Mouse (Mus musculus) Patski (cell line): ENCODE measurements around the gene Ern1. TPM values are rescaled to one million over a fixed set of nuclear protein-coding genes. Genes with fewer than 3 reads are reported as not detected.

Experiments used
- ATAC-seq: fragments of 100-300 bp; one replicate; pipeline ENCODE4 v1.8.0; 2021
- CTCF ChIA-PET: fragments of 350-600 bp; sonication (Branson Sonifier 250); formaldehyde crosslinking; loops from one replicate; lab custom pipeline; 2022; ENCODE audit warnings: inconsistent platforms; lab: Charles Lee
- POLR2A ChIA-PET: fragments of 350-600 bp; sonication (Branson Sonifier 250); formaldehyde crosslinking; loops from one replicate; lab custom pipeline; 2022; ENCODE audit warnings: antibody characterized with exemption, inconsistent platforms; lab: Charles Lee
- DNase-seq: peaks from one replicate; pipeline ENCODE4 v3.0.0-alpha.2; 2011; ENCODE audit warnings: low read depth, low spot score
- H3K27me3 ChIP-seq: fragments of 371-371 bp; one replicate; pipeline ENCODE4 v1.5.1; 2021
- CTCF ChIP-seq: fragments of 100-300 bp; IDR thresholded peaks from one replicate; pipeline ENCODE4 v1.5.1; 2021
- in situ Hi-C: fragments of 300-500 bp; cut with MboI; formaldehyde crosslinking; loops from 3 replicates; pipeline ENCODE4 v1.11.1; 2018; ENCODE audit warnings: low pct_unique_long_range_greater_than_20kb, mixed read lengths
- polyA plus RNA-seq: library from polyadenylated mRNA; unstranded; gene quantifications from one replicate; pipeline ENCODE4 v1.2.3, GENCODE M21; 2021

Gene Ern1
- polyA plus RNA-seq, 1 experiment from 2014 or later: 12.4 TPM

GRCm38 (mm10) chr11:106393331-106393616, 94.4 kb downstream of the Ern1 start:
- in situ Hi-C loops: loop anchor here (5.0 kb wide), 2 partner anchors 66 to 91 kb away; partner anchors contain the start of gene Gh
- no peak for TF ChIP-seq CTCF
- CTCF ChIA-PET: no interaction called here
- H3K27me3 ChIP-seq: no peaks in the 10 kb centered on the region
- DNase-seq: no peak
- no peak for ATAC-seq
- POLR2A ChIA-PET: no interaction called here

GRCm38 (mm10) chr11:106392597-106393330, 94.9 kb downstream of the Ern1 start:
- H3K27me3 ChIP-seq: no peaks in the 10 kb centered on the region
- no peak for TF ChIP-seq CTCF
- POLR2A ChIA-PET: no interaction called here
- CTCF ChIA-PET: no interaction called here
- DNase-seq (no peak), ATAC-seq (no peak)
- in situ Hi-C loops: loop anchor here (5.0 kb wide), 2 partner anchors 65 to 90 kb away; partner anchors contain the start of gene Gh

GRCm38 (mm10) chr11:106391546-106392188, 96.0 kb downstream of the Ern1 start:
- in situ Hi-C loops: loop anchor here (5.0 kb wide), 2 partner anchors 64 to 89 kb away; partner anchors contain the start of gene Gh
- ChIA-PET CTCF (interaction anchor here (1.0 to 2.1 kb wide), 6 partner anchors 9 to 135 kb away, joined by 3 to 7 read pairs (median 3); no protein-coding TSS in a partner anchor), POLR2A (no interaction called here)

DNA sequence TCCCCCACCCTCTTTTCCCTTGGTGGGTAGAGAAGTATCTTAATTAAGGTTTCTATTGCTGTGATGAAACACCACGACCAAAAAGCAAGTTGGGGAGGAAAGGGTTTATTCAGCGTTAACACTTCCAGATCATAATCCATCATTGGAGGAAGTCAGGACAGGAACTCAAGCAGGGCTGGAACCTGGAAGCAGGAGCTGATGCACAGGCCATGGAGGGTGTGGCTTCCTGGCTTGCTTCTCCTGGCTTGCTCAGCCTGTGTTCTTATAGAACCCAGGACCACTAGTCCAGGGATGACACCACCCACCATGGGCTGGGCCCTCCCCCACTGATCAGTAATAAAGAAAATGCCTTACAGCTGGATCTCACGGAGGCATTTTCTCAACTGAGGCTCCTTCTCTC, 96.9 kb downstream of the Ern1 start:
- H3K27me3 ChIP-seq: no peaks in the 10 kb centered on the region
- DNase-seq (no peak), ATAC-seq (no peak)
- ChIA-PET POLR2A (no interaction called here), CTCF (interaction anchor here (1.0 to 2.1 kb wide), 6 partner anchors 9 to 134 kb away, joined by 3 to 7 read pairs (median 3); no protein-coding TSS in a partner anchor)
- TF ChIP-seq CTCF: no peak
- in situ Hi-C loops: loop anchor here (5.0 kb wide), 2 partner anchors 63 to 88 kb away; partner anchors contain the start of gene Gh

More at GRCm38 (mm10) chr11:106391546-106392188, 96.0 kb downstream of the Ern1 start:
- TF ChIP-seq CTCF: peak; percentile 88
- ATAC-seq (no peak), DNase-seq (peak; percentile 20)
- no peaks in the 10 kb centered on the region for H3K27me3 ChIP-seq

DNA sequence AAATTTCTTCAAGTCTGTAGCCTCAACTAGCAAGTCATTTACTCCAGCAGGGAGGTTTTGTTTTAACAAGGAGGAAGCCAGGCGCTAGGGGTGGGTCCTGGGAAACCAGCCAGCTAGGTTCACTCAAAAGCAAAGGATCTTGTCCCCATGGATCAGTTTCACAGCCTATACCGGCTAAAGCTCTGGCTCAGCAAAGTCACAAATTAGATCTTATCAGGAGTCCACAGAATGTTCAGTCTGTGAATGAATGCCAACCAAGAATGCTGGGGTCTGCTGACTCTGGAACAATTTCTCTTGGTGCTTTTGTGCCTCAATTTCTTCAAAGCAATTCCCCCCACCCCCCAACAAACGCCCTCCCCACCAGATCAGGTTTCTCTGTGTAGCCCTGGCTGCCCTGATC, 98.0 kb downstream of the Ern1 start:
- no peak for TF ChIP-seq CTCF
- no peak for ATAC-seq

DNA sequence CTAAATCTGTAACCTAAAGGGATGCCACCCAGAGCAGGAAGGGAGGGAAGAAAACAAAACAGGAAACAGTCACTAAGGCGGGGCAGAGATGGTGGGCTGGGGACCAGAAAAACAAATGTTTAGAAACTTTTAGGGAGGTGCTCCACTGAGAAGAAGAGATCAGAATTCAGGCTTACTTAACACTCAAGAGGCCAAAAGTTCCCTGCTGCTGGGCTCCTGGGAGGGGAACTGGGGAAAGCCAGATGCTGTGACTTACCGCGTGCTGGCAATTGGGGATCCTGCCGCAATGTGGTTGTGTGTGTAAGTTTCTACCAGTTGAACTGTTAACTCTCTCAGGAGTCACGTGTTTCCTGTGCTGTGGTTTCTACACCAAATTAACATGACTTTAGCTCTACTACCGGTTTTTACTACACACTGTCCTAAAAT, 99.8 kb downstream of the Ern1 start, which contains the start of gene Icam2:
Icam2 (minus strand) TSS at position 285 of the 426 bp plus-strand sequence.
- DNase-seq (no peak), ATAC-seq (no peak)
- ChIA-PET POLR2A (no interaction called here), CTCF (no interaction called here)
- in situ Hi-C loops: no loop called here
- TF ChIP-seq CTCF: no peak
- peaks cover 3% of the 10 kb centered on the region for H3K27me3 ChIP-seq

More for the DNA sequence above, 98.0 kb downstream of the Ern1 start:
- ChIA-PET CTCF (interaction anchor here (1.0 kb wide), 1 partner anchor 29 kb away, joined by 3 read pairs; no protein-coding TSS in a partner anchor), POLR2A (no interaction called here)
- DNase-seq: no peak
- no peaks in the 10 kb centered on the region for H3K27me3 ChIP-seq
- in situ Hi-C loops: loop anchor here (5.0 kb wide), 2 partner anchors 62 to 87 kb away; partner anchors contain the start of gene Gh

GRCm38 (mm10) chr11:106387020-106387419, 100.6 kb downstream of the Ern1 start:
- H3K27me3 ChIP-seq: peaks cover 3% of the 10 kb centered on the region
- no peak for TF ChIP-seq CTCF
- ATAC-seq (no peak), DNase-seq (no peak)
- POLR2A ChIA-PET: no interaction called here
- CTCF ChIA-PET: interaction anchor here (1.6 kb wide), 1 partner anchor 85 kb away, joined by 5 read pairs; no protein-coding TSS in a partner anchor
- in situ Hi-C loops: no loop called here

DNA sequence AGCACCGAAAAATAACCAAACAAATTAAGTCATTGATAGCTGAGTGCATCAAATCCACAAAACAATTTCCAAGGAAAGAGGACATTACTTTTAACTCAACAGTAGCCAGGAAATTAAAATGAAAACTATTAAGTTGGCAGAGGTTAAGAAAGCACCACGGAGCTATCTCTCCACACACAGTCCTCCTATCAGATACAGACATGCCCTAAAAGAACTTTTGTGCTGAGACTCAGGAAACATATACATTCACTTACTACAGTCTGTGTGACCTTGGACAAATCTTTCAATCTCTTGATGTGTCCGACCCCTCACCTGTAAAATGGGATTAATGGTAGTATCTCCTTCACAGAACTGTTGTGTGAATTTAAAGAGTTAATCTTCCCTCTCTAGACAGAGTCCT, 101.2 kb downstream of the Ern1 start:
- in situ Hi-C loops: no loop called here
- TF ChIP-seq CTCF: no peak
- DNase-seq (no peak), ATAC-seq (no peak)
- peaks cover 3% of the 10 kb centered on the region for H3K27me3 ChIP-seq
- CTCF ChIA-PET: interaction anchor here (1.6 kb wide), 1 partner anchor 84 kb away, joined by 5 read pairs; no protein-coding TSS in a partner anchor
- POLR2A ChIA-PET: no interaction called here

GRCm38 (mm10) chr11:106383051-106383790, 104.4 kb downstream of the Ern1 start:
- peaks cover 9% of the 10 kb centered on the region for H3K27me3 ChIP-seq
- no peak for TF ChIP-seq CTCF
- POLR2A ChIA-PET: interaction anchor here (0.5 kb wide), 1 partner anchor 172 kb away, joined by 3 read pairs; no protein-coding TSS in a partner anchor
- DNase-seq (no peak), ATAC-seq (no peak)
- in situ Hi-C loops: no loop called here
- CTCF ChIA-PET: interaction anchor here (1.3 kb wide), 1 partner anchor 17 kb away, joined by 3 read pairs; no protein-coding TSS in a partner anchor

DNA sequence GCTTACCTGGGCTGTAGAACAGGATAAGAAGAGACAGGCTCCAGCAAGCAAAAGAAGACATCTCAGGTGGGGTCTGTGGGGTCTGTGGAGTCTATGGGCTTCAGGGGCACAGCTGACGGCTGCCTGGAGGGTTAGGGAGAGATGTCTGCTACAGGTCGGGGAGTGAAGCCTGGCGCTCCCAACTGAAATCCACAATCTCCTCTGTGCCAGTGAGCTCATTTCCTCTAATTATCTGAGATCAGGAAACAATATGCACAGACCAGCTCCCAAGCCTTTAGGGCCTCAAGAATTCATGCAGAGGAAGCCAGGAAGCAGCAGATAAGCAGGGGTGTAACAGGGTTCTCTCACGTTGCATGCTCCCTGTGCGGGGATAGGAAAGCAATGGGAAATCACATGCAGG, 105.2 kb downstream of the Ern1 start:
- POLR2A ChIA-PET: no interaction called here
- no peak for DNase-seq
- no peak for ATAC-seq

More for the DNA sequence above, 105.2 kb downstream of the Ern1 start:
- H3K27me3 ChIP-seq: peaks cover 16% of the 10 kb centered on the region
- TF ChIP-seq CTCF: no peak
- CTCF ChIA-PET: interaction anchor here (1.5 kb wide), 1 partner anchor 9 kb away, joined by 3 read pairs; no protein-coding TSS in a partner anchor
- in situ Hi-C loops: no loop called here
